Mouse (Mus musculus) G1E (cell line): ENCODE results near the gene Dnah8.

Source experiments
- CTCF ChIP-seq: IDR thresholded peaks from 2 replicates; pipeline ENCODE4 v1.5.1; 2012; ENCODE audit warnings: low read depth, low read length, inconsistent platforms, mixed read lengths
- GATA1 ChIP-seq: IDR thresholded peaks from 2 replicates; pipeline ENCODE4 v1.6.1; 2012; ENCODE audit warnings: borderline replicate concordance, low read length, inconsistent platforms, mixed read lengths
- POLR2AphosphoS5 ChIP-seq: IDR thresholded peaks from 2 replicates; pipeline ENCODE4 v1.6.1; 2012; ENCODE audit warnings: low read depth, low read length, inconsistent platforms; ENCODE audit not compliant: insufficient replicate concordance
- TAL1 ChIP-seq: conservative IDR thresholded peaks from 2 replicates; pipeline ENCODE4 v1.6.1; 2012; ENCODE audit warnings: low read depth, low read length, inconsistent platforms, mixed read lengths

DNA sequence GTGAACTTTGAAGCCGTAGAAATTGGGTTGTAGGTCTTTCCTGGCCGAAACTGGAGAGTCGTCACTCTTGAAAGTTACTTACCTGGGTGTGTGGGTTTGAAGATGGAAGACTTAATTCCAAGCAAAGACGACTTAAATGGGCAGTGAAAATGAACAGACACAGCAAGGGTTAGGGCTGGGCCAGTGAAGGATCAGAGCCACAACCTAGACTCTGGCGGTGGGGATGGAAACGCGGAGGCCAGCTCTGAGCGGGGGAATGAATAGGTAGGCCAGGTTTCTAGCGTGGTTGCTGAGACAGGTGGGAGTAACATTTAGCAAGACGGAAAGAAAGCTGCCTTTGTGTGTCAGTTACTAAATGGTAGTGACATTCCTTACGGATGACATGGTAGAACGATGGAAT is 47.2 kb upstream of the Dnah8 start:
- no peak for TF ChIP-seq CTCF
- TF ChIP-seq GATA1, result no peak
- TF ChIP-seq POLR2AphosphoS5, result no peak
- TF ChIP-seq TAL1, result no peak
